Mouse (Mus musculus) adrenal gland, adult 8-10 months (tissue): ENCODE measurements around the gene Lin28a. TPM values are rescaled to one million over a fixed set of nuclear protein-coding genes. Genes with fewer than 3 reads are reported as not detected.

Source experiments
- DNase-seq: peaks from one replicate; pipeline ENCODE4 v3.0.0; 2022
- total RNA-seq, 4 experiments: library from RNA; stranded (reverse); gene quantifications; 2 replicates each; pipeline ENCODE4 v1.2.4; 2022

The Lin28a gene
- total RNA-seq, 4 experiments from 2014 or later, result not detected

- no peak for DNase-seq
These were observed 40.5 kb downstream of the Lin28a start for GRCm38 (mm10) chr4:133978021-133978711.

GRCm38 (mm10) chr4:133971741-133972140 lies 46.9 kb downstream of the Lin28a start:
- no peak for DNase-seq

- no peak for DNase-seq
These were observed 47.8 kb downstream of the Lin28a start for GRCm38 (mm10) chr4:133970876-133971275.

- no peak for DNase-seq
These were observed 48.4 kb downstream of the Lin28a start for GRCm38 (mm10) chr4:133970196-133970595.

GRCm38 (mm10) chr4:133969114-133969770 lies 49.4 kb downstream of the Lin28a start:
- DNase-seq, result no peak

- peak; percentile 39 for DNase-seq
These were observed 50.3 kb downstream of the Lin28a start, which contains the start of gene Hmgn2 for GRCm38 (mm10) chr4:133968150-133968921. Hmgn2 (minus strand) TSS chr4:133968650.

GRCm38 (mm10) chr4:133967866-133968149 lies 50.8 kb downstream of the Lin28a start:
- peak; percentile 87 for DNase-seq

GRCm38 (mm10) chr4:133967138-133967865 lies 51.3 kb downstream of the Lin28a start:
- DNase-seq, result peak; percentile 97

GRCm38 (mm10) chr4:133966271-133966940 lies 52.2 kb downstream of the Lin28a start:
- DNase-seq, result no peak

GRCm38 (mm10) chr4:133962566-133962965 lies 56.1 kb downstream of the Lin28a start:
- no peak for DNase-seq

- DNase-seq, result no peak
These were observed 59.8 kb downstream of the Lin28a start for GRCm38 (mm10) chr4:133958884-133959283.

- no peak for DNase-seq
These were observed 62.3 kb downstream of the Lin28a start for GRCm38 (mm10) chr4:133956358-133956757.

Other genes starting within 250 kb of the Lin28a start
- 10 to 100 TPM; 16.4 to 25.7 (median 22.8) TPM for gene Rps6ka1, start 131.0 kb downstream of the Lin28a start, total RNA-seq
- 100 to 1,000 TPM; 127 to 139 (median 136) TPM for gene Hmgn2, start 50.2 kb downstream of the Lin28a start, total RNA-seq
- gene Dhdds, start 17.9 kb downstream of the Lin28a start, total RNA-seq, result 10 to 100 TPM; 48.8 to 57.7 (median 57.0) TPM
- under 1 TPM in 1 of 4 experiments, not detected in 3; 0.40 TPM for gene Zfp683, start 35.0 kb upstream of the Lin28a start, total RNA-seq
- not detected for gene Crybg2, start 42.0 kb upstream of the Lin28a start, total RNA-seq
- 10 to 100 TPM; 13.4 to 23.4 (median 19.6) TPM for gene Cd52, start 76.2 kb upstream of the Lin28a start, total RNA-seq
- gene Ubxn11, start 83.7 kb upstream of the Lin28a start, total RNA-seq, result 10 to 100 TPM in 2 of 4 experiments, 1 to 10 TPM in 2; 6.0 to 21.7 (median 13.2) TPM
- gene Sh3bgrl3, start 109.9 kb upstream of the Lin28a start, total RNA-seq, result 100 to 1,000 TPM in 2 of 4 experiments, 10 to 100 TPM in 2; 81.0 to 121 (median 98.4) TPM
- 10 to 100 TPM; 11.4 to 31.1 (median 21.4) TPM for gene Cep85, start 168.3 kb upstream of the Lin28a start, total RNA-seq
- not detected for gene Gm7534, start 184.2 kb upstream of the Lin28a start, total RNA-seq
- gene Catsper4, start 208.5 kb upstream of the Lin28a start, total RNA-seq, result not detected
- gene Cnksr1, start 219.6 kb upstream of the Lin28a start, total RNA-seq, result under 1 TPM; 0.17 to 0.65 (median 0.46) TPM
- not detected for gene E130218I03Rik, start 224.8 kb upstream of the Lin28a start, total RNA-seq
- 10 to 100 TPM; 10.4 to 11.6 (median 11.6) TPM for gene Zfp593, start 226.8 kb upstream of the Lin28a start, total RNA-seq
- gene Gm30191, start 228.1 kb upstream of the Lin28a start, total RNA-seq, result not detected
- gene Grrp1, start 235.3 kb upstream of the Lin28a start, total RNA-seq, result 10 to 100 TPM in 2 of 4 experiments, 1 to 10 TPM in 2; 9.5 to 12.5 (median 10.1) TPM